Mouse (Mus musculus): ENCODE data around the gene Ccl1. TPM values are rescaled to one million over a fixed set of nuclear protein-coding genes. Genes with fewer than 3 reads are reported as not detected.

Gene Ccl1
- polyA plus RNA-seq, 1 experiment: not detected

DNA sequence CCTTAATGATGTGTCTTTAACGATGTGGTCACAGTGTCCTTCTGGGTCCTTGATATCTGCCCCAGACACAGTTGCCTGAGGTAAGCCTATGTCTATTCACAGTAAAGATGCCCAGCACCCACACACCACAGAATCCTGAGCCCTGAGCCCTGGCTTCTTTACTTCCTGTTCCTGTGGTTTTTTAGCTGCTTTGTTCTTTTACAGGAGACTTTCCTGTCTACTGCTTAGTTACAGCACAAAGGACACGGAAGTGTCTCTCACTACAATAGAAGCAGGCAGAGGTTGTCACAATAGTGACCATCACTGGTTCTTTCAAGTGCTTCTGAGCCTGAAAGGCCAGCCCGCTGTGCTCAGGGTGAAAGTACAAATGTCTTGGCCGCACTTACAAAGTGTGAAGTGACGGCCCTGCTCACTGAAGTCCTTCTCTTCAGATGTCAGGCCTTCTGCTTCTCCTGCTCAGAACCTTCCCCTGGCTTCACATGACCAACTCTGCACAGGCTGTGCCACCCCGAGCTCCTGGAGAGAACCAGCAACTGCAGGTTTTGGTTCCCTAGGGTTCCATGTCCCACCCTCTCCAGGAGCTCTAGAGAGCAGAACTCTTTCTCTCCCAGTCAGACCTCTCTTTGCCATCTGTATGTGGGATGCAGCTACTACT is 122.1 kb downstream of the Ccl1 start:
- H3K27ac ChIP-seq (ENCODE audit: insufficient read depth, low read depth, low read length): no peak overlapping the region
- H3K4me3 ChIP-seq (ENCODE audit: insufficient read depth, low read length): no peak overlapping the region
- no peak for TF ChIP-seq CTCF (IDR thresholded peaks at IDR 0.05; ENCODE audit: low read depth, low read length)
- no peak for TF ChIP-seq POLR2A (IDR thresholded peaks at IDR 0.05; ENCODE audit: borderline replicate concordance, low read depth, low read length)
- H3K4me1 ChIP-seq (ENCODE audit: control insufficient read depth, insufficient read depth, low read length): peaks cover 16% of the 10 kb centered on the region

DNA sequence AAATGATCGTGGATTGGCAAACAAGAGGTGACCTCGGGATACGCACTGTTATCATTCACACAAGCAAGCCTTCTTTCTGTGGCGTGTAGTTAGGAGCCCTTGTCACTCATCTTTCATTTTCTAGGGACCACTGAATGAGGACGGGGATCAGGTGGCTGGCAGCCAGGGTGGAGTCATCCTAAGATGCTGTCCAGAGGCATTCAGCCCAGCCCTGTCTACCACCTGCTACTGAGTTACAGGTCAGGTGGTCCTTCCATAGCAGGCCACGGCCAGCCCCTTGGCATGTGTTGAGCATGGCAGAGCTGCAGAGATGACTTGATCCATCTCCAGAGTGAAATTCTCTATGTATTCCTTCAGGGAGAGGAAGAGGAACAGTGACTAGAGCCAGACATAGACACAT is 123.1 kb downstream of the Ccl1 start:
- H3K4me1 ChIP-seq (ENCODE audit: control insufficient read depth, insufficient read depth, low read length): peaks cover 16% of the 10 kb centered on the region
- H3K27ac ChIP-seq (ENCODE audit: insufficient read depth, low read depth, low read length): no peak overlapping the region
- TF ChIP-seq POLR2A (IDR thresholded peaks at IDR 0.05; ENCODE audit: borderline replicate concordance, low read depth, low read length) (no peak), CTCF (IDR thresholded peaks at IDR 0.05; ENCODE audit: low read depth, low read length) (no peak)
- no peak overlapping the region for H3K4me3 ChIP-seq (ENCODE audit: insufficient read depth, low read length)

DNA sequence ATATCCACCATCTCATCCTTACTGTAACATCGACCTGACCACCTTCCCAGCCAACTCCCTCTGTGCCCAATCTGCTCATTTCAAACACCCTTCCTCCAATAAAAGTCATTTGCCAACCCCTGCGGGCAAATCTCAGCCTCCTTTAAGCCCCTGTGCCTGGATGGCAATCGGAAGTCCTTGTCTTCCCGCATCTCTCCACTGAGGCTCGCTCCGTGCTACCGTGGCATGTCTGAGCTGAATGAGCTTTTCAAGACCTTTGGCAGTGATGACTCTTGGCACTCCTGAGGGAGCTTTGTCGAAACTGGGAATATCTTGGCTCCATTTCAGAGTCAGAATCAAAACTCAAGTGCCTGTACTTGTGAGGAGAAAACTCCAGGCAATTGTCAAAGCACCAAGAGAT is 124.2 kb downstream of the Ccl1 start:
- Histone ChIP-seq H3K4me1 (ENCODE audit: control insufficient read depth, insufficient read depth, low read length) (peaks cover 16% of the 10 kb centered on the region), H3K27ac (ENCODE audit: insufficient read depth, low read depth, low read length) (no peak overlapping the region), H3K4me3 (ENCODE audit: insufficient read depth, low read length) (no peak overlapping the region)
- TF ChIP-seq CTCF (IDR thresholded peaks at IDR 0.05; ENCODE audit: low read depth, low read length): no peak

DNA sequence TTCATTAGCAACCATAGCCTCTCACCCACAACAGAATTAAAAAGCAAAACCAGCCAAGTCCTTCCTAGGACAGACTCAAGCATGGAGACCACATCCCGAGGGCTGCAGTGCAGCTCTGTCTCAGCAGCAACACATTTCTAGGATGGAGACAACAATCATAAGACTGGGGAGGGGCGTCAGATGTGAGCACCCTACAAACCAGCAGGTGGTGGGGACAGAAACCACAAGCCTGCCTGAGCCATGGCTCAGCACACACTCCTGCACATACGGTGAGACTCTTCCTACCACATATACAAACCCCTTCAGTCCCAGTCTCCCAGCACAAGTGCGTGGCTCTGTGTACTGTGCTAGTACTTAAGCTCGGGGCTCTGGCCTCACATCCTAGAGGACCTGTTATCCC is 127.3 kb downstream of the Ccl1 start:
- H3K4me1 ChIP-seq (ENCODE audit: control insufficient read depth, insufficient read depth, low read length): peaks cover 22% of the 10 kb centered on the region
- no peak for TF ChIP-seq POLR2A (IDR thresholded peaks at IDR 0.05; ENCODE audit: borderline replicate concordance, low read depth, low read length)
- no peak for TF ChIP-seq CTCF (IDR thresholded peaks at IDR 0.05; ENCODE audit: low read depth, low read length)
- no peak overlapping the region for H3K4me3 ChIP-seq (ENCODE audit: insufficient read depth, low read length)
- H3K27ac ChIP-seq (ENCODE audit: insufficient read depth, low read depth, low read length): no peak overlapping the region

DNA sequence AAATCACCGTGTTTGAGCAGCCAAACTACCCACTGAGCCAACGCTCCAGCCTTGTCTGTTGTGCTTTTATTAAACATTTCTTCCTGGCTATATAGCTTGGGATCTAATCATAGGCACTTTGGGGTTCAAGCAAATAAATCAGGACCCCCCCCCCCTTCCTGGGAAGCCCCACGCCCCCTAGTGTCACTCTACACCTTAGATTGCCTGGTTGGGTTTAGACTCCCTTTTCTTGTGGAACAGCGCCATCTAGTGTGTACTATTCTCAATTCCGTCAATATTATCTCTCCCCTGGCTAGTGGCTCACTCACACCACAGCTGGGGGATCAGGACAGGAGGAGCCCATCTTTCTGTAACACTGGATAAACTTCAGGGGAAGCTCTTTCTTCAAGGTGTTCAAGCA is 127.8 kb downstream of the Ccl1 start:
- TF ChIP-seq CTCF (IDR thresholded peaks at IDR 0.05; ENCODE audit: low read depth, low read length) (peak; percentile 98), POLR2A (IDR thresholded peaks at IDR 0.05; ENCODE audit: borderline replicate concordance, low read depth, low read length) (no peak)

DNA sequence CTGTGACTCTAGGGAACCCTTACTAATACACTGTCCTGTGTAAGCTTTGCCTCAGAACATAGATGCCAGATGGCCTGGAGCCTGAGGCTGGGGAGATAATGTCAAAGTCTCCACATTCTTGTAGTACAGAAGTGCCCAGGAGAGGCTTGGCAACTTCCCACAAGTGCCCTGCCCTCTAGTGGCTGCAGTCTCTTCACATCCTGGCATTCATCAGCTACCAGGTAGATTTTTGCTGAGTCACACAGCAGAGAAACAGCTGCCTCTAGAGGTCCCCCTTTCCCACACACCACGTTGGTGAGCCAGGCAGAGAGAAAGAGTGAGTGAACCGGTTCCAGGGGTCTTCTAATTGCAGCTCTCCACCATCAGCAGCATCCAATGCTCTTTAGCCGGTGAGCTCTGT is 130.7 kb downstream of the Ccl1 start:
- Histone ChIP-seq H3K4me1 (ENCODE audit: control insufficient read depth, insufficient read depth, low read length) (peaks cover 23% of the 10 kb centered on the region), H3K4me3 (ENCODE audit: insufficient read depth, low read length) (no peak overlapping the region), H3K27ac (ENCODE audit: insufficient read depth, low read depth, low read length) (no peak overlapping the region)
- TF ChIP-seq POLR2A (IDR thresholded peaks at IDR 0.05; ENCODE audit: borderline replicate concordance, low read depth, low read length): no peak
- TF ChIP-seq CTCF (IDR thresholded peaks at IDR 0.05; ENCODE audit: low read depth, low read length): peak; percentile 92

More for the DNA sequence above, 127.8 kb downstream of the Ccl1 start:
- Histone ChIP-seq H3K27ac (ENCODE audit: insufficient read depth, low read depth, low read length) (no peak overlapping the region), H3K4me1 (ENCODE audit: control insufficient read depth, insufficient read depth, low read length) (peaks cover 18% of the 10 kb centered on the region), H3K4me3 (ENCODE audit: insufficient read depth, low read length) (no peak overlapping the region)

DNA sequence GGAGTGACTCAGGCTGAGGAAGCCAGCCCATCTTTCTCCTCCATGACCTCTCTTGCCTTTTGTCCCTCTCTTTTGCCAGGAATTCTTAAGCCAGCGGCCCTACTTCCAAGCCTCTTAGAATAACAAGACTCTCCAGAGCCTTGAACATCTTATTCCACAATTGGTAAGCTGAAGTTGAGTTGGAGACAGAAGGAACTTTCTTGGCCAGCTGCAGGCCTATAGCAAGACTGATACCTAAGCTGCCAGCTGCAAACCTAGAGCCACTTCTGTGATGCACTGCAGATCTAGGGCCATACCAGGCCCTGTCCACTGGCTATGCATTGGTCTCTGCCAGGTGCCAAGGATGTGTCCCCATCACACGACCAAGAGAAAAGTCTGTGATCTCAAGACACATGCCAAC is 132.0 kb downstream of the Ccl1 start:
- Histone ChIP-seq H3K4me3 (ENCODE audit: insufficient read depth, low read length) (no peak overlapping the region), H3K4me1 (ENCODE audit: control insufficient read depth, insufficient read depth, low read length) (peaks cover 23% of the 10 kb centered on the region), H3K27ac (ENCODE audit: insufficient read depth, low read depth, low read length) (no peak overlapping the region)
- TF ChIP-seq POLR2A (IDR thresholded peaks at IDR 0.05; ENCODE audit: borderline replicate concordance, low read depth, low read length) (no peak), CTCF (IDR thresholded peaks at IDR 0.05; ENCODE audit: low read depth, low read length) (no peak)

DNA sequence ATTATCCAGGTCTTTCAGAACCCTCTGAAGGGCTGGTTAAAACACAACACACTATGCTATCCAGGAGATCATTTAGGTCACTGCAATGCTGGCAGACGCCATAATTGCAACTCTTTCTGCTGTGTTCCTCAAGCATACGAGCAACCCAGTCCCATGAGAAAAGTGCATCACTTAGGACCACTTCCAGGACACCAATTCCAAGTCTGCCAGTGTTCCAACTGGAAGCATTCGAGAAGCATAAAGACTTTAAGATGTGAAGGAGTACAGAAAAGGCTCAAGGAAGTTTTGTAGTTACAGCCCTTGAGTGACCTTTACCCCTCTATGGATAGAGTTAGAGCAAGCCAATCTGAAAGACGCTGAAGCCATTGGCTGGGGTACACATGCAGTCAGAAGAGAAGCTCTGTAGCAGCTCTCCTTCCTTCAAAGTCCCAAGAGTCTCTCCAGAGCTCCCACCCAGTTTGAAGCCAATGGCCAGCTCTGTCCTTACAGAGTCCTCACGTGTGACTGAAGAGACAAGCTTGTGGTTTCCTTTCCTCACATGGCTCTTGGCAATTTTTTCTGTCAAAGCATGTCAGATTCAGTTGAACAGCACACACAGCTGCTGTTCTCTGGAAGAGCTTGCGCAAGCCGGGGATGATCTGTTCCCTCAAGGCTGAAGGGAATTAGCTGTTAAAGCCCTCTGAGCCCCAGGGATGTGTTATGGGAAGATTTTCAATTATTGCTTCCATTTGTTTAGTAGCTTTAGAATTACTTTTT is 134.0 kb downstream of the Ccl1 start:
- no peak for TF ChIP-seq CTCF (IDR thresholded peaks at IDR 0.05; ENCODE audit: low read depth, low read length)
- no peak for TF ChIP-seq POLR2A (IDR thresholded peaks at IDR 0.05; ENCODE audit: borderline replicate concordance, low read depth, low read length)
- H3K27ac ChIP-seq (ENCODE audit: insufficient read depth, low read depth, low read length): 0 out of 2 replicates have a peak overlapping the region, but pooled peaks have one; percentile 41
- H3K4me1 ChIP-seq (ENCODE audit: control insufficient read depth, insufficient read depth, low read length): peaks cover 25% of the 10 kb centered on the region
- no peak overlapping the region for H3K4me3 ChIP-seq (ENCODE audit: insufficient read depth, low read length)

DNA sequence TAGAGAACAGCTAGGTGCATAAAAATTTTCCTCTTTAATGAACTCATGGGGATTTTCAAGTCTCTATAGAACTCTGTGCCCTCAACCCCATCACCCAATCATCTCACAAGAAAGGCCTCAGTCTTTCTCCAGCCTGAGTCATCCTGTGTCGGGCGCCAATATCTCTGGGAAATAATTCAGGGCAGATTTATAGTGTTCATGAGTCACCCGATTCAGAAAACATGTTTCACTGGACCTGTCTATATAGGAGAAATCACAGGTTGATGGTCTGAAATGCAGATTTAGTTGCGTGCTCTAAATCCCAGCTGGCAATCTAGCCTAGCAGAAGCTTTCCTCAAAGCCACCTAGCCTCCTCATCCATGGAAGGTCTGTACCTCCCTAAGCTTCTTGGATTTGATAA is 136.0 kb downstream of the Ccl1 start:
- TF ChIP-seq CTCF (IDR thresholded peaks at IDR 0.05; ENCODE audit: low read depth, low read length): no peak
- no peak for TF ChIP-seq POLR2A (IDR thresholded peaks at IDR 0.05; ENCODE audit: borderline replicate concordance, low read depth, low read length)
- Histone ChIP-seq H3K27ac (ENCODE audit: insufficient read depth, low read depth, low read length) (no peak overlapping the region), H3K4me1 (ENCODE audit: control insufficient read depth, insufficient read depth, low read length) (peaks cover 23% of the 10 kb centered on the region), H3K4me3 (ENCODE audit: insufficient read depth, low read length) (no peak overlapping the region)

DNA sequence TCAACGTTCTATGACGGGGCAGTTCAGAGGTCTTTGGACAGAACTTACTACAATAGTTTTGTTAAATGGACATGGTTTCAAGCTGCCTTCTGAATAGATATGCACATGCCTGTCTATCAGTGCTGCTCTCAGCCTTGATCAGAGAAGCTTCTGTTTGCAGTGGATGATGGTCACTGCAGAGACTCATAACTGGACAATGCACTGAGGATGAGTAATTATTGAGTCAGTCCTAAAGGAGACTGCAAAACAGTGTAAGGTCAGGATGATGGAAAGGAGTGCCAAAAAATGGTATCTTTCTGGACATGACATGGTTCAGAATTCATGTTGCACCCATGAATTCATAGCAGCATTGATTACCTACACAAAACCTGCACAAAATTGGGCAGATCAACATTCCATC is 137.2 kb downstream of the Ccl1 start:
- TF ChIP-seq CTCF (IDR thresholded peaks at IDR 0.05; ENCODE audit: low read depth, low read length): no peak
- TF ChIP-seq POLR2A (IDR thresholded peaks at IDR 0.05; ENCODE audit: borderline replicate concordance, low read depth, low read length): no peak
- Histone ChIP-seq H3K4me1 (ENCODE audit: control insufficient read depth, insufficient read depth, low read length) (peaks cover 13% of the 10 kb centered on the region), H3K27ac (ENCODE audit: insufficient read depth, low read depth, low read length) (no peak overlapping the region)

More for the DNA sequence above, 137.2 kb downstream of the Ccl1 start:
- no peak overlapping the region for H3K4me3 ChIP-seq (ENCODE audit: insufficient read depth, low read length)
